Mouse (Mus musculus): ENCODE measurements around the gene Rbm6. TPM values are rescaled to one million over a fixed set of nuclear protein-coding genes. Genes with fewer than 3 reads are reported as not detected.

Gene Rbm6
- polyA plus RNA-seq, 1 experiment, result 70.3 TPM

Other genes with a start within 250 kb of the Rbm6 start
- 334 and 351 TPM in 2 replicates for gene Gnai2, start 237.9 kb downstream of the Rbm6 start, polyA plus RNA-seq (2012; rRNA removed)
- gene Slc38a3, start 203.7 kb downstream of the Rbm6 start, polyA plus RNA-seq (2012; rRNA removed), result 256 and 260 TPM in 2 replicates
- gene Gnat1, start 193.5 kb downstream of the Rbm6 start, polyA plus RNA-seq (2012; rRNA removed), result 0.15 and 0.28 TPM in 2 replicates
- 21.2 and 22.3 TPM in 2 replicates for gene Sema3f, start 162.8 kb downstream of the Rbm6 start, polyA plus RNA-seq (2012; rRNA removed)
- 152 and 180 TPM in 2 replicates for gene Rbm5, start 102.2 kb downstream of the Rbm6 start, polyA plus RNA-seq (2012; rRNA removed)
- gene Mon1a, start 14.9 kb upstream of the Rbm6 start, polyA plus RNA-seq (2012; rRNA removed), result 28.2 and 28.5 TPM in 2 replicates
- gene Mst1r, start 33.6 kb upstream of the Rbm6 start, polyA plus RNA-seq (2012; rRNA removed), result 1.2 and 2.1 TPM in 2 replicates
- not detected in 2 replicates for gene Actl11, start 55.2 kb upstream of the Rbm6 start, polyA plus RNA-seq (2012; rRNA removed)
- 405 and 456 TPM in 2 replicates for gene Camkv, start 62.4 kb upstream of the Rbm6 start, polyA plus RNA-seq (2012; rRNA removed)
- gene Traip, start 76.9 kb upstream of the Rbm6 start, polyA plus RNA-seq (2012; rRNA removed), result 21.0 and 21.2 TPM in 2 replicates
- 15.6 and 16.7 TPM in 2 replicates for gene Uba7, start 102.3 kb upstream of the Rbm6 start, polyA plus RNA-seq (2012; rRNA removed)
- 0.18 and 0.34 TPM in 2 replicates for gene Gm20661, start 109.8 kb upstream of the Rbm6 start, polyA plus RNA-seq (2012; rRNA removed)
- gene Inka1, start 112.6 kb upstream of the Rbm6 start, polyA plus RNA-seq (2012; rRNA removed), result 6.1 and 8.2 TPM in 2 replicates
- gene Cdhr4, start 119.3 kb upstream of the Rbm6 start, polyA plus RNA-seq (2012; rRNA removed), result 1.5 and 2.8 TPM in 2 replicates
- 7.1 and 7.7 TPM in 2 replicates for gene Gm20662, start 123.1 kb upstream of the Rbm6 start, polyA plus RNA-seq (2012; rRNA removed)
- 213 and 222 TPM in 2 replicates for gene Ip6k1, start 129.3 kb upstream of the Rbm6 start, polyA plus RNA-seq (2012; rRNA removed)
- gene Gmppb, start 176.0 kb upstream of the Rbm6 start, polyA plus RNA-seq (2012; rRNA removed), result 13.7 and 37.5 TPM in 2 replicates
- gene Amigo3, start 179.9 kb upstream of the Rbm6 start, polyA plus RNA-seq (2012; rRNA removed), result 1.4 and 1.6 TPM in 2 replicates
- 0.04 and 0.19 TPM in 2 replicates for gene Mst1, start 207.2 kb upstream of the Rbm6 start, polyA plus RNA-seq (2012; rRNA removed)
- 87.8 and 92.0 TPM in 2 replicates for gene Rnf123, start 210.1 kb upstream of the Rbm6 start, polyA plus RNA-seq (2012; rRNA removed)
- 32.7 and 32.9 TPM in 2 replicates for gene Apeh, start 221.4 kb upstream of the Rbm6 start, polyA plus RNA-seq (2012; rRNA removed)